Mouse (Mus musculus) stomach, embryonic 14.5 days (tissue): ENCODE measurements around the gene Ptprcap. TPM values are rescaled to one million over a fixed set of nuclear protein-coding genes. Genes with fewer than 3 reads are reported as not detected.

Experiments used
- ATAC-seq: fragments of 200-750 bp; cut with Nextera tagmentation; 2 replicates; pipeline ENCODE4 v1.8.0; 2017; ENCODE audit warnings: low read depth, moderate TSS enrichment; ENCODE audit not compliant: insufficient number of reproducible peaks, insufficient read depth, low FRiP score
- H3K27ac ChIP-seq: fragments of 300-500 bp; sonication (generic); 2 replicates; pipeline ENCODE4 v1.5.1; 2014; ENCODE audit warnings: mild to moderate bottlenecking, low read length, moderate library complexity, mixed read lengths
- H3K27me3 ChIP-seq: fragments of 300-500 bp; sonication (generic); 2 replicates; pipeline ENCODE4 v1.6.1; 2014; ENCODE audit warnings: low read length, control low read depth, mixed read lengths; ENCODE audit not compliant: control insufficient read depth, insufficient read depth
- H3K36me3 ChIP-seq: fragments of 300-500 bp; sonication (generic); 2 replicates; pipeline ENCODE4 v1.6.1; 2014; ENCODE audit warnings: mild to moderate bottlenecking, control low read depth, low read length, moderate library complexity, mixed read lengths; ENCODE audit not compliant: control insufficient read depth, insufficient read depth
- H3K4me1 ChIP-seq: fragments of 300-500 bp; sonication (generic); 2 replicates; pipeline ENCODE4 v1.6.1; 2014; ENCODE audit warnings: low read length, control low read depth, mixed read lengths; ENCODE audit not compliant: control insufficient read depth, insufficient read depth
- H3K4me2 ChIP-seq: fragments of 300-500 bp; sonication (generic); replicated peaks from 2 replicates; pipeline ENCODE4 v1.6.1; 2014; ENCODE audit warnings: low read depth, low read length, control low read depth
- H3K4me3 ChIP-seq: fragments of 300-500 bp; sonication (generic); 2 replicates; pipeline ENCODE4 v1.5.1; 2014; ENCODE audit warnings: low read depth, low read length, control low read depth
- H3K9ac ChIP-seq: fragments of 300-500 bp; sonication (generic); replicated peaks from 2 replicates; pipeline ENCODE4 v1.6.1; 2014; ENCODE audit warnings: low read depth, mild to moderate bottlenecking, control low read depth, low read length, moderate library complexity, mixed read lengths
- H3K9me3 ChIP-seq: fragments of 300-500 bp; sonication (generic); 2 replicates; pipeline ENCODE4 v1.6.1; 2016; ENCODE audit warnings: low read depth, low read length, control low read depth; ENCODE audit not compliant: control insufficient read depth
- WGBS: fragments of 180-500 bp; shearing (Covaris S2); extraction: QIAGEN DNeasy Blood & Tissue Kit; methylation state at CpG from one replicate; pipeline ENCODE4 v1.1.7; 2014; 5-methylcytosine and 5-hydroxymethylcytosine counted together
- polyA plus RNA-seq: library from polyadenylated mRNA; unstranded; fragments of >200 nt; fragmentation: Nextera tagmentation; extraction: Ambion mirVana; gene quantifications from 2 replicates; pipeline ENCODE4 v1.2.1, GENCODE M21; 2014

Ptprcap gene
- polyA plus RNA-seq, 1 experiment from 2014 or later, result 1.9 TPM

DNA sequence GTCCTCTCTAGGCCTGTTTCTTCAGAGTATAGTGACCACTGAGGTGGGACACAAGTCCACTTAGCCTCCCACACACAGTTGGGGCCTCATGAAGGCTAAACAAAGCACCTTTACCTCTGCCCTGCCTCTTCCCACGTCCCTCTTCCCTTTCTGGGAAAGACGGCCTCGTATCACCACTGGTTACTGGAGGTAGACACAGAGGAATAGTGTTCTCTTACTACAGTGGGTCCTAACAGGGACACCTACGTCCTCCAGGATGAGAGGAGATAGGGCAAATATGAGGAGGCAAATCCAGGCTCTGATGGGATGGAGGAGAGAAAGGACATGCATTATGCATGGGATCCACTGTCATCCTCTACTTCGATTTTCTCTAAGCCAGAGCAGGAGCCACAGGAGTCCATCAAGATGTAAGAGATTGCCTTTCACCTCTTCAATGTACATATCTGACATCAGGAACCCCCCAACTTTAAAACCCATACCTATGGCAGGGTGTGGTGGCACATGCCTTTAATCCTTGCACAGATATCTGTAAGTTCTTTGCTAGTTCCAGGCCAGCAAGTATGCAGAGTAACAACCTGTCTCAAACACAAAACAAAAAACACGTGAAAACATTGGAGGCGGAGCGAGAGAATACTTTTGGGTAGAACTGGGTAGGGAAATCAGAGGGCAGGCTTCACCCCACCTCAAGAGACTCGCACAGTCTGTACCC lies 5.5 kb upstream of the Ptprcap start:
- 0 out of 2 replicates have a peak overlapping the region, but pooled peaks have one; percentile 18 for H3K9ac ChIP-seq
- peaks cover 20% of the 10 kb centered on the region for H3K4me1 ChIP-seq
- no peaks in the 10 kb centered on the region for H3K9me3 ChIP-seq
- ATAC-seq, result peak; percentile 2; the same call in 1 of the 2 replicates
- H3K27ac ChIP-seq, result peak overlapping the region; percentile 56
- peak overlapping the region; percentile 79 for H3K4me3 ChIP-seq
- 33% methylated on average over 9 of the region's 9 CpGs for WGBS
- H3K4me2 ChIP-seq, result peak overlapping the region; percentile 78
- peaks cover 19% of the 10 kb centered on the region for H3K36me3 ChIP-seq
- no peaks in the 10 kb centered on the region for H3K27me3 ChIP-seq

DNA sequence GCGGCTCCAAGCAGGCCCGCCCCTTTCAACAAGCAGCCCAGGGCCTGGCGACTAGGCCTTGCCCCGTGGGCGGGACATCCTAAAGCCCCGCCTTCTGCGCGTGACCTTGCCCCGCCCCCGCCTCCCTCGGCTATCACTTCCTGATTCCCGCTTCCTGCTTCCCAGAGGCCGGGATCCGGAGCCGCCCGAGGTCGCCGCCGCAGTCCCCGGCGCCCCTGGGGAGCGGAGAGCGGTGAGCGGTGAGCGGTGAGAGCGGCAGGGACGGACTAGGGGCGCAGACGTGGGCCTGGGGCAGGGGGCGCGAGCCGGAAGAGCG lies 5.0 kb upstream of the Ptprcap start, which contains the start of gene Coro1b:
Coro1b (plus strand) TSS at position 129 of the 316 bp plus-strand sequence.
- 0% methylated on average over 33 of the region's 33 CpGs for WGBS
- Histone ChIP-seq H3K4me1 (peaks cover 20% of the 10 kb centered on the region), H3K27ac (peak within 1 kb of the TSS; percentile 56), H3K4me2 (peak within 1 kb of the TSS; percentile 78), H3K9ac (peak within 1 kb of the TSS; percentile 75), H3K4me3 (peak within 1 kb of the TSS; percentile 79), H3K27me3 (no peaks in the 10 kb centered on the region), H3K9me3 (no peaks in the 10 kb centered on the region), H3K36me3 (peaks cover 24% of the 10 kb centered on the region)
- ATAC-seq, result peak; percentile 96

DNA sequence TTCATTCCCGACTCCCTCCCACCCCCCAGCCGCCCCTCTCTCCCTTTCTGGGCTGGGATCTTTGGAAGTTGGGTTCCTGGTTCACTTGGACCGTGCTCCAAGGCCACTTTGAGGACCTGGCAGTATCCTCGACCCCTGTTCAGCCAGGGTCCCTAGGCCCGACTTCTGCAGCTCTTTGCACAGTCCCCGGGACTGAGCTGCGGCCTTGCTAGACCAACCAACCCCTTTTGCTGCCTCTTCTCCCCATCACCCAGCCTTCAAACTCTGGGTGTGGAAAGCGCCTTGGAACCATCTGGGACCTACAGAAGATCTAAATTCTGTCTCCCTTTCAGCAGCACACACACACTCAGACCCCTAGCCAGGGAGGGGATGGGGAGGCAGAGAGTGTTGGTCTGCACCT lies 4.6 kb upstream of the Ptprcap start:
- Histone ChIP-seq H3K27ac (peak overlapping the region; percentile 18; the same call in 1 of the 2 replicates), H3K27me3 (no peaks in the 10 kb centered on the region), H3K9me3 (no peaks in the 10 kb centered on the region), H3K4me3 (peak overlapping the region; percentile 79), H3K36me3 (peaks cover 27% of the 10 kb centered on the region), H3K4me1 (peaks cover 20% of the 10 kb centered on the region), H3K4me2 (peak overlapping the region; percentile 78), H3K9ac (peak overlapping the region; percentile 75)
- 0% methylated on average over 8 of the region's 8 CpGs for WGBS
- 0 out of 2 replicates have a peak, but pooled peaks have one; percentile 11 for ATAC-seq

DNA sequence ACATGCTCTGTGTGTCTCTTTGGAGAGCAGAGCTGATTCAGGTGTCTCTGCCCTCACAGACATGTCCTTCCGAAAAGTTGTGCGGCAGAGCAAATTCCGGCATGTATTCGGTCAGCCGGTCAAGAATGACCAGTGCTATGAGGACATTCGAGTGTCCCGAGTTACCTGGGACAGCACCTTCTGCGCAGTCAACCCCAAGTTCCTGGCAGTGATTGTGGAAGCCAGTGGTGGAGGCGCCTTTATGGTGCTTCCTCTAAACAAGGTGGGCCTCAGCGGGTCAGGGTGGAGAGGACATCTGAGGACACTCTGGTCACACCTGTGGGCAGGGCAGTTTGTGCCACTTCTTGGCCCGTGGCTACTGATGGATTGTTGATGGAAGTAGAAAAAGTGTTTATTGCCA lies 4.1 kb upstream of the Ptprcap start:
- peak overlapping the region; percentile 79 for H3K4me3 ChIP-seq
- H3K4me1 ChIP-seq, result peaks cover 20% of the 10 kb centered on the region

DNA sequence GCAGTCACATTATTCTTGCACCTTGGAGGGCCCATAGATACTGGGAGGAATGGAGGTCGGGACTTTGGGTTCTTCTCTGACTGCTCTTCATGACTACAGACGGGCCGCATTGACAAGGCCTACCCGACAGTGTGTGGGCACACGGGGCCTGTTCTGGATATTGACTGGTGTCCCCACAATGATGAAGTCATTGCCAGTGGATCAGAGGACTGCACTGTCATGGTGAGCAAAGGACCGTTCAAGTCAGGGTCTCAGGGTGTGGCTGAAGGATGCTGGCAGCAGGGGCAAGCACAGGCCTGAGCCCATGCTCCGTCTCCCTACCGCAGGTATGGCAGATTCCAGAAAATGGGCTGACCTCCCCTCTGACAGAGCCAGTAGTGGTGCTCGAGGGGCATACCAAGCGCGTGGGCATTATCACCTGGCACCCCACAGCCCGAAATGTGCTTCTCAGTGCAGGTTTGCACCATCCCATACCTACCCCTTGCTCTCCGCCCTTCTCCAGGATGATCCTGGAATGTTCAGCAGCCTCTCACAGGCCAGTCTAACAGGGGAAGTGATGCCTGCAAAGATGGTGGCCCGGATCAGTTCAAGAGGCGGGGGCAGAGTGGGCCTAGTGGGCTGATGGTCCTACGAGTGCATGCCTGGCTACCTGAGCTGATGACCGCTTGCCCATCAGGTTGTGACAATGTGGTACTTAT lies 3.5 kb upstream of the Ptprcap start:
- peaks cover 27% of the 10 kb centered on the region for H3K36me3 ChIP-seq
- no peak overlapping the region for H3K4me3 ChIP-seq
- H3K9ac ChIP-seq, result 0 out of 2 replicates have a peak overlapping the region, but pooled peaks have one; percentile 1
- H3K27ac ChIP-seq, result no peak overlapping the region
- no peak for ATAC-seq
- H3K9me3 ChIP-seq, result no peaks in the 10 kb centered on the region
- WGBS, result 94% methylated on average over 17 of the region's 17 CpGs
- H3K27me3 ChIP-seq, result no peaks in the 10 kb centered on the region
- H3K4me2 ChIP-seq, result peak overlapping the region; percentile 78
- H3K4me1 ChIP-seq, result peaks cover 20% of the 10 kb centered on the region

More for the DNA sequence above, 4.1 kb upstream of the Ptprcap start:
- no peak for ATAC-seq
- H3K27ac ChIP-seq, result no peak overlapping the region
- peak overlapping the region; percentile 75 for H3K9ac ChIP-seq
- H3K4me2 ChIP-seq, result peak overlapping the region; percentile 78
- H3K27me3 ChIP-seq, result no peaks in the 10 kb centered on the region
- peaks cover 27% of the 10 kb centered on the region for H3K36me3 ChIP-seq
- H3K9me3 ChIP-seq, result no peaks in the 10 kb centered on the region
- WGBS, result 86% methylated on average over 11 of the region's 11 CpGs

DNA sequence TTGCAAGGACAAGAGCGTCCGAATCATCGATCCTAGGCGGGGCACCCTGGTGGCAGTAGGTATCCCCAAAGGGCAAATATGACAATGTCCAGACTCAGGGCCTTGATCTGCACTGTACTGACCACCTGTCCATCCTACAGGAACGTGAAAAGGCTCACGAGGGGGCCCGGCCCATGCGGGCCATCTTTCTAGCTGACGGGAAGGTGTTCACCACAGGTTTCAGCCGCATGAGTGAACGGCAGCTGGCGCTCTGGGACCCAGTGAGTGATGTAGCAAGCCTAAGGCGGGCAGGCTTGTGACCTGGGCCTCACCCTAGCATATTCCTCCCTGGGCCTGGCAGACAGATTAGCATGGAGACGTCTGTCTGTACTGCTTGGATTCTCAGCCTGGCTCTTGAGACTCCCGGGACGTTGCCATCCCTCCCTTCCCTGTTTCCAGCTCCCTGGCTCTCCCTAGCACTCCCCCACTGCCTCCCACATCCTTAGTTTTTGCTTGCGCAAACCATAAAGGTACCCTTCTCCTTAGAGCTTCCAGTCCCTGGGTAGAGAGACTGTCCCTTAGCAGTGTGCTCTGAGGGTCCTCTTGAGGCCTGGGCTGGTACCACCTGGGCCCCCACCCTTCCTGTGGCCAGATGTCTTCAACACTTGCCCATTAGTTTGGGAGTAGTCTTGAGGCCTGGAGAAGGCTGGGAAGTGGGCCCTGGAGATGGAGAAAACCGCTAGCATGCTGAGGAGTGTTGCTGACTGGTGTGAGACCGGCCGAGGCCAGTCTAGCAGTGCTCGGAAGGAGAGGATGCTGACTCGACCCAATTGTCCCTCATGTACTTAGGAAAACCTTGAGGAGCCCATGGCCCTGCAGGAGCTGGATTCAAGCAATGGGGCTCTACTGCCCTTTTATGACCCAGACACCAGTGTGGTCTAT lies 2.6 kb upstream of the Ptprcap start:
- H3K4me2 ChIP-seq, result no peak overlapping the region
- no peaks in the 10 kb centered on the region for H3K9me3 ChIP-seq
- WGBS, result 88% methylated on average over 22 of the region's 22 CpGs
- ATAC-seq, result no peak
- peaks cover 27% of the 10 kb centered on the region for H3K36me3 ChIP-seq
- no peak overlapping the region for H3K4me3 ChIP-seq
- H3K9ac ChIP-seq, result no peak overlapping the region
- H3K27me3 ChIP-seq, result no peaks in the 10 kb centered on the region
- no peak overlapping the region for H3K27ac ChIP-seq
- peaks cover 20% of the 10 kb centered on the region for H3K4me1 ChIP-seq

DNA sequence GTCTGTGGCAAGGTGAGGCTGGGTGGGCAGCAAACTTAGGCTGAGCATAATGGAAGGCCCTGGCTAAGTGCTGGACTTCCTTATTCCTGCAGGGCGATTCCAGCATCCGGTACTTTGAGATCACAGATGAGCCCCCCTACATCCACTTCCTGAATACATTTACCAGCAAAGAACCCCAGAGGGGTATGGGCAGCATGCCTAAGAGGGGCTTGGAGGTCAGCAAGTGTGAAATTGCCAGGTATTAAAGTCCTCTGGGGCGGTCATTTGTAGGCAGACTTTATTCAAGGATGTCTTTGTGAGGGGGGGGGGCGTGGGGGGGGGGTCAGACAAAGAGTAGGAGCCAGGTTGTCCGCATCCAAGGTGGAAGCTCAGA lies 1.9 kb upstream of the Ptprcap start:
- H3K27ac ChIP-seq, result no peak overlapping the region
- ATAC-seq, result no peak
- no peak overlapping the region for H3K4me2 ChIP-seq
- H3K36me3 ChIP-seq, result peaks cover 27% of the 10 kb centered on the region
- H3K4me1 ChIP-seq, result peaks cover 20% of the 10 kb centered on the region
- 74% methylated on average over 5 of the region's 5 CpGs for whole genome bisulfite sequencing
- no peak overlapping the region for H3K9ac ChIP-seq
- no peak overlapping the region for H3K4me3 ChIP-seq
- H3K9me3 ChIP-seq, result no peaks in the 10 kb centered on the region
- H3K27me3 ChIP-seq, result no peaks in the 10 kb centered on the region

DNA sequence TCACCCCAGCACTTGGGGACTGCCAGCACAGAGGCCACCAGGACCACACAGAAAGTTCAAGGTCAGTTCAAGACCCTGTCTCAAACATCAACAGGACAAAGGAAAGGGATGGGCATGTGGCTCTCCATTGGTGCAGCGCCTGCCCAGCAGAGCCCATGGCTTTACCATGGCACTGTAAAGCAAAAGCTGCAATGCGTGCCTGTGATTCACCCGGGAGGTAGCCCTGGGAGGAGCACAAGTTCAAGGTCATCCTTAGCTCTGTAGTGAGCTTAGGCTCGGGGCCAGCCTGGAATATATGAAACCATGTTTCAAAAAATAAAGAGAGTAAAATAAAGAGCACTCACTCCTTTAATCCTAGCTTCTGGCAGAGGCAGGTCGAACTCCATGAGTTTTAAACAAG lies 1.5 kb upstream of the Ptprcap start:
- peaks cover 20% of the 10 kb centered on the region for H3K4me1 ChIP-seq
- ATAC-seq, result no peak
- H3K4me2 ChIP-seq, result no peak overlapping the region
- H3K36me3 ChIP-seq, result peaks cover 30% of the 10 kb centered on the region
- H3K9ac ChIP-seq, result no peak overlapping the region
- no peaks in the 10 kb centered on the region for H3K27me3 ChIP-seq
- WGBS, result 83% methylated on average over 5 of the region's 5 CpGs
- H3K27ac ChIP-seq, result no peak overlapping the region
- no peak overlapping the region for H3K4me3 ChIP-seq
- no peaks in the 10 kb centered on the region for H3K9me3 ChIP-seq
